Mouse (Mus musculus): ENCODE data around the gene Bhlha9.

Bhlha9 gene

DNA sequence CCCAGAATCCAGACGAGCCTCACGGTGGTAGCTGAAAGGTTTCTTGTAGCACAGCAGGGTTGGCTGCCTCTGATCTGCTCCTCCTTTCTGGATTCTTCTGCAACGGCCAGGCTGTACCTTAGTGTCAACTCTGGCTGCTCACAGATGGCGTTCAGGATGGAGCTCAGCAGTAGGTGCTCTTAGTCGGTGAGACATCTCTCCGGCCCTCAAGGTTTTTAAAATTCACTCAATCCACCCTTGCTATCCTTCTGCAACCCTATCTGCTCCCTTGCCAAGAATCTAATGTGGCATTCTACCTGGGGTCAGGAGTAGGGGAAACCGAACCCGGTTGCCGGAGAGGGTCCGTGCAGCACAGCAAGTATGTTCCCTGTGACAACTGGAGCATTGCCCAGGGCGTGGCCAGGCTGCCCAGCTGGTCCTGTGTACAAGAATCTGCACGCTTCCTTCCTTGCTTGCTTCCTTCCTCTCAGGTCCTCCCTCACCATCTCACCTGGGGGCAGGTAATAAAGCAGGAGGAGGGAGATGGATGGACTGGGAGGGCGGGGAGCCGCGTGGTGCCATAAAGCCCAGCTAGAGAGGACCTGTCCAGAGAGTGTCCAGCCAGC lies at the start of gene Bhlha9:
TSS of gene Bhlha9 (plus strand) at position 600 of the 605 bp plus-strand sequence.
- no peak for DNase-seq (ENCODE audit: low spot score in 2 of 2)

DNA sequence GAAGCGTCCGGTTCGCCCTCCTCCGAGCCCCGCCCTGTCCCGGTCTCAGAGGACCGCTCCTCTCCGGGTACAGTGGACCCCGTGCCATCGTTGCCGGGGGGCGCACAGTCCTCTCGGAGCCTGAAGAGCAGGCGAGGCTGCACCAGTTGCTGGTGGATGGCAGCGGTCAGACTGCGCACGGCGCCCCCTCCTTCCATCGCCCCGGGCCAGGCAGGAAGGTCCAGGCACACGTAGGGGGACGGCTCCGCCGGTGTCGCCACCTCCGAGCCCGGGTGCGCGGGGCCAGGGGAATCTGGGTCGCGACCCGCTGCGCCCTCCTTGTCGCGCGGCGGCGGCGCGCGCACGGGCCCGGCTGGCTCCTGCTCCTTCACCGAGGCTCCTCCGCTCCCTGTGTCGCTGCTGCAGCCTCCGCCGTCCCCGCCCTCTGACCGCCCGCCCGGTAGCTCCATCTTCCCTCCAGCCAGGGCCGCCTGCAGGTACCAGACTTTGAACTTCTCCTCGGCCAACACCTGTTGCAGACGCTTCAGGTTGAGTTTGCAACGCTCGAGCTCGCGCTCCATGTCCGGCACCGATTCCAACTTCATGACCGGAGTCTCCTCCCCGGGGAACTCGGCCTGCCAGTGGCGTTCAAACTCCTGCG lies 49.6 kb upstream of the Bhlha9 start:
- DNase-seq (ENCODE audit: low spot score in 2 of 2), result peak in 1 of 2 experiments; percentile 65

DNA sequence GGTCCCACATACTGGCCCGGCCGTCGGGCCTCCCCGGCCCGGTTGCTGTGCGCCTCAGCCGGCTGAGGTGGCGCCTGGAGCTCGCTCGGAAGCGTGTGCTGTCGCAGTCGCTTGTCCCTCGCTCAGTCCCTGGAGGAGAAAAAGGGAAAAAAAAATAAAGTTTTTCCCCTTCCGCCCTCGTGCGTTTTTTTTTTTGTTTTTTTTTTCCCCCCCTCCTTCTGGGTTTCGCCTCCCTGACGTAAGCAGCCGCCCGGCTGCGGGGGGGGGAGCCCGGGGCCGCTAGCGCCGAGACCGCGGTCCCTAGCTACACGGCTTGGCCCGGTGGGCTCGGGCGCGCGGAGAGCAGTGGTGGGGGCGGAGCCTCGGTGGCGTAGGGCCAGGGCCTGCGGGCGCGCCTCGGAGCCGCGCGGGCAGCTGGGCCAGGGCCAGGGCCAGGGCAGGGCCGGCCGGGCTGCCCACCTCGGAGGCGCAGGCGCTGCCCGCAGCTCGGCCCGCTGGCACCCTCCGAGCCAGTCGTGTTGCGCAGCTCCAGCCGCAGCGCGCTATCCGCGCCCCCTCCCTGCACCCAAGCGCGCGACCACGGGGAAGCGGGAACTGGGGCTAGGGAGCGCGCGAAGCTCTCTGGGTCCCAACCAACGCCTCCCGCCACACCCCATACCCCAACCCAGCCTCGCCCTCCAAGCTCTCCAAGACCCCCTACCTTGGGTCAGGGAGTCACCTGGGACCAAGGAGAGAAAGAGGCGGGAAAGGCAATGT lies 48.9 kb upstream of the Bhlha9 start:
- DNase-seq (ENCODE audit: low spot score in 2 of 2), result peak; percentile 34 to 66

DNA sequence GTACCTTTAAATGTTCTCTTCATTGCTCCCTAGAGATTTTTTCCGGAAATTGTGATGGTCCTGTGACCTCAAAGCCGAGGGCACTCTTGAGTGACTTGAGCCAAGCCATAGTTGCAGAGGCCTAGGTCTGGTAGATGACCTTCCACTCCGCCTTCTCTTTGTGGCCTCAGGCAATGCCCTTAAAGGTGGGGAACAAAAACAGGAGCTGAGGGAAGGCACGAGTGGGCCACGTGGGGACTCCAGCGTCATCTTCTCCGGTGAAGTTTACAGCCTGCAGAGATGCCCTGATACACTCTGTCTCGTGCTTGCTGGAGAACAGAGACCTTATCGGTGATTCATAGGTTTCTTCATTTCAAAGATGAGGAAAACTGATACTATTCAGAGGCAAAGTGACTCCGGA lies 48.2 kb upstream of the Bhlha9 start:
- no peak for DNase-seq (ENCODE audit: low spot score in 2 of 2)

- DNase-seq (ENCODE audit: low spot score in 2 of 2), result no peak
Observed at GRCm38 (mm10) chr11:76624881-76625280, 47.4 kb upstream of the Bhlha9 start.

- DNase-seq (ENCODE audit: low spot score in 2 of 2), result no peak
Observed at GRCm38 (mm10) chr11:76628613-76629012, 43.7 kb upstream of the Bhlha9 start.

DNA sequence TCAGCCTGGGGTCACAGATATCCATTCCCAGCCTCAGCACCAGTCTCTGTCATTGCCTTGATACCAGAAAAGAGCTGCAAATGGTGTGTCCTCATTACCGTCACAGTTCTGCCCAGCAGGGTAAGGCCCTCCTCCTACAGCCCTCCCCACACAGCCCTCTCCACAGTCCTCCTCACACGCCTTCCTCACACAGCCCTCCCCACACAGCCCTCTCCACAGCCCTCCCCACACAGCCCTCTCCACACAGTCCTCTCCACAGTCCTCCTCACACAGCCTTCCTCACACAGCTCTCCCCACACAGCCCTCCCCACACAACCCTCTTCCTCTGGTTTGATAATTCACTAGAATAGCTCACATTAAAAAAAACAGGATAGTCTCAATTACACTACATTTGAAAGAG lies 42.2 kb upstream of the Bhlha9 start:
- DNase-seq (ENCODE audit: low spot score in 2 of 2), result no peak

DNA sequence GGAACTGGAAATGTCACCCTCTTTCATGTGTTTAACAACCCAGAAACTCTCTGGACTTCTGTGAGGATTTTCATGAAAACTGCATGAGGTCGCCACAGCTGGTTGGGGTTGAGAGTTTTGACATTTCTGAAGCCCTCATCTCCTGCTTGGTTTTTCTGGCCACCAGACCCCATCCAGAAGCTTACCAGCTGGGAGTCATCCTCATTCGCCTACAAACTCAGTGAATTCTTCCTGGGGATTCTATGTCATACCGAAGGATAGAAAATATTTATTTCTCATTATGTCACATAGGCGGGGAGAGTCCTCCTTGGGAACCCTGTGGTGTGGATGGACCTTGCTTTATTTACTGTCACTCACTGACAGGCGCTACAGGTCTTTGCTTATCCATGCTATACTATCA lies 41.8 kb upstream of the Bhlha9 start:
- DNase-seq (ENCODE audit: low spot score in 2 of 2), result no peak

DNA sequence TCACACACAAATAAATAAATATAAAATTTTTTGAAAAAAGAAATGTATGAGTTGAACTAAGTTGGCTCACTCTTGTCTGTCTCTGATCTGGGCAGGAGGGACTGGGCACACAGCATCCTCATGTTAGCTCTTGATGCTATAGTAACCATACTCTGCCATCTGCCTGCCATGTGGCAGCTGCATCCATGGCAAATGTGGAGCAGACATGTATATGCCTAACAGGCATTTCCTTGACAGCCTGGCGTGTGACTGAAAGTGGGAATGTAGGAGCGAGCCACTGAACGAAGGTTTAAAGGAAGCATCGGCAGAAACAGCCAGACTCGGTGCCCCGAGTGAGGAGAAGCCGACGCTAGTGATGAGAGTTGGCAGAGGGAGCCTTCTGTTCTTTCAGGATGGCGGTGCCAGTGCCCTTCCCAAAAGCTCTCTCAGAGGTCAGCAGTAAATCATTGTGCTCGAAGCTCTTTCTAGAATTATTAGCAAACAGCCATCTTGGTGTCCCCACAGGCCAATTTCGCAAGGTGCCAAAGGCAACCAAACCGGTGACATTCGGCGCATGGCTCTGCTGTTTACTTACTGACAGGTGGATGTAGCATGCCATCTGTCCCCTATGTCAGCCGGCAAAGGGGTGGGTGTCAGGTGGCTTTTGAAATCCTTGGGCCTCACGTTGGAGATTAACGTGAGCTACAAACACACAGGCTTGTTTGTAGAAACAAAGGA lies 32.8 kb upstream of the Bhlha9 start:
- no peak for DNase-seq (ENCODE audit: low spot score in 2 of 2)

DNA sequence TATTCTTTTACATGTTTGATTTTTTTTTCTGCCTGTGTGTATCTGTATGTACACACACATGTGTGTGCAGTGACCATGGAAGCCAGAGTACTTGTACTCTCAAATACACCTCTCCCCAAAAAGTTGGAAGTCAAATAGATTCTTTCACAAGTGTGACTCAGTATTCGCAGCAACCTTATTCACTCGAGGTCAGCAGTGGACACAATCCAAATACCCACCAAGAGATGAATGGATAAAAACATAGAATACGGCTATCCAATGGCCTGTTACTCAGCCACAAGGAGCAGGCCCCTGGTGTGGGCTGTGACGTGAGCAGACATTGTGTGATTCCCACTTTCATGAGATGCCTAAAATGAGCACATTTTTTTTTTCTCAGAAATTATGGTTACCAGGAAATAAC lies 32.0 kb upstream of the Bhlha9 start:
- DNase-seq (ENCODE audit: low spot score in 2 of 2), result no peak

- DNase-seq (ENCODE audit: low spot score in 2 of 2), result no peak
Observed at GRCm38 (mm10) chr11:76644257-76644656, 28.0 kb upstream of the Bhlha9 start.

- no peak for DNase-seq (ENCODE audit: low spot score in 2 of 2)
Observed at GRCm38 (mm10) chr11:76645036-76645435, 27.2 kb upstream of the Bhlha9 start.

- DNase-seq (ENCODE audit: low spot score in 2 of 2), result peak; percentile 75 to 93
Observed at GRCm38 (mm10) chr11:76645955-76646354, 26.3 kb upstream of the Bhlha9 start.

GRCm38 (mm10) chr11:76647062-76647461 lies 25.2 kb upstream of the Bhlha9 start:
- DNase-seq (ENCODE audit: low spot score in 2 of 2), result no peak

DNA sequence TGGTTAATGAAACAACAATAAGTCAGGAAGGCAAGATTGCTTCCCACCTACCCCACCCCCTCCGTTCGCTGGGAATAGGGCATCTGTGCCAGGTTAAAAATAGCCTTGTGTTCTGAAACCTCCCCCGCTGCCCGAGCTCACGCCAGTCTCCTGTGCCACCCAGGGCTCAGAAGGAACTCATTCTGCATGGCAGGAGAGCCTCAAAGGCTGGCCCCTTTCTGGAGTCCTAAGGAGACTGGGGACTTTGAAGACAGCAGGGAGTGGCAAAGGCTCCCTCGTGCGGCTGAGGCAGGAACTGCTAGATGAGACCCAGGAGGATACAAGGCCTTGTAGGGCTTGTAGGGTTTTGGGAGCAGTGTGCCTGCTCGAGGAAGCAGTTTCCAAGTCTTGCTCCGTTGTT lies 24.8 kb upstream of the Bhlha9 start:
- peak; percentile 63 to 85 for DNase-seq (ENCODE audit: low spot score in 2 of 2)

GRCm38 (mm10) chr11:76650862-76651560 lies 21.3 kb upstream of the Bhlha9 start:
- DNase-seq (ENCODE audit: low spot score in 2 of 2), result no peak

GRCm38 (mm10) chr11:76652838-76653334 lies 19.4 kb upstream of the Bhlha9 start:
- no peak for DNase-seq (ENCODE audit: low spot score in 2 of 2)

- no peak for DNase-seq (ENCODE audit: low spot score in 2 of 2)
Observed at GRCm38 (mm10) chr11:76655106-76655505, 17.2 kb upstream of the Bhlha9 start.

GRCm38 (mm10) chr11:76657450-76657970 lies 14.8 kb upstream of the Bhlha9 start:
- no peak for DNase-seq (ENCODE audit: low spot score in 2 of 2)

DNA sequence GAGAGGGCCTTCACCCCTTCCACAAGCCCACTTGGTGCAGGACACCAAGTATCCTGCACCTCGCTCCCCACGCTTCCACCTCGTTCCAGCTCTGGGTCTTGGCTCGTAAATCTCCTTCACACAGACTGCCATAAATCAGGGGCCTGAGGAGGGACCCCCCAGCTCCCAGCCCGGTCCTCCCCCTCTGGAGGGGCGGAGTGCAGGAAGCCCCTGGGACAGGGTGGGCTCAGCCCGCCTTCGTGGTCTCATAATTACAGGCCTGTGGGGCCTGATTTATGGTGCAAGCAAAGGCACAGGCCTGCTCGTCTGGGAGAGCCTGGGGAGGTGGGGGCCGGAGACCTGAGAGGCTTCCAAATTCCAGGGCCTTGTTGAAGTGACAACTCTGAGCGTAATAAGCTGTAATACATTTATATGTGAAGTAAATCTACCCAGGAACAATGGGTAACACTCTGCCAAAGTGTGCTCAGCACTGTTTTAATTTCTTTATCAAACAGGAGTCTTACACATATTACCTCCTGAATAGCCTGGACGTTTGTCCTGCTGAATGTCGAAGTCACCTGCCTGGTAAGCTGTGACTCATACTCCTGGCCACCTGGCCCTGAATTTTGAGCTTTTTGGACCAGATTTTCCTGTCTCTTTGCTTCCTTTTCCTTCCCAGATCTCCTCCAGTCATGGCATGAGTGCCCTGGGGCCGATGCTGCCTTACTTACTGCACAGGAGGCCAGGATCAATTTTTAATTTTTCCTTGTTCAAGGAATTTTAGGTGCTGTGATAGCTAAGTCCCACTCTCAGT lies 12.9 kb upstream of the Bhlha9 start:
- DNase-seq (ENCODE audit: low spot score in 2 of 2), result no peak
